Comparison of ENCODE assay signal across 8 mouse cellular contexts in the genomic region with DNA sequence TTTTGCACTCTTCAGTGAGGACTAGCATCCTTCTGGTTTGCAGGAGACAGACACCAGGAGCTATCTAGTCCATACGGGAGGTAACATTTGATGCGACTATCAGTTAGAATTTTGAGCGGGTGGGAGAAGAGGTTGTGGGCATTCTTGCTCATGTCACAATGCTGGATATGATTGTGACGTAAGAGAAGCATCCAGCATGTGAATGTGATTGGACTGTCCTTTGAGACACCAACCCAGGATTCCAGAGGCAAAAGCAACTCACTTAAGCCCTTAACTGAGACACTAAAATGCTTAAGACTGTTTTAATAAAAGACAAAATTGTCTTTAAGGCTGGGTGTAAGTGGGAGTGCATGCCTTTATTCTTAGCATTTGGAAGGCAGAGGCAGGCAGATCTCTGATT. TPM values are rescaled to one million over a fixed set of nuclear protein-coding genes. Genes with fewer than 3 reads are reported as not detected.
DNase-seq lines count a peak whose midpoint lies in the region; ATAC-seq and TF ChIP-seq lines count a peak whose summit lies in the region.

A gene (minus strand): TSS at position 101 of the 400 bp plus-strand sequence.

- no peak within 1 kb of the TSS for H3K4me3 ChIP-seq in midbrain, embryonic 15.5 days

- ATAC-seq in granulocyte monocyte progenitor cell, adult 5-6 weeks (replicated peaks; ENCODE audit: poor library complexity, severe bottlenecking): no peak
- ATAC-seq in midbrain, embryonic 15.5 days (replicated peaks): no peak

- no peak for TF ChIP-seq POLR2A in brain, embryonic 14.5 days (IDR thresholded peaks at IDR 0.05; ENCODE audit: borderline replicate concordance, extremely low read depth, insufficient read depth, insufficient read length, poor library complexity, severe bottlenecking)

- no peak within 1 kb of the TSS for H3K4me2 ChIP-seq in midbrain, embryonic 15.5 days

- no peak within 1 kb of the TSS for H3K9ac ChIP-seq in midbrain, embryonic 15.5 days

- no peaks in the 10 kb centered on the region for H3K9me3 ChIP-seq in midbrain, embryonic 15.5 days

- H3K4me1 ChIP-seq in midbrain, embryonic 15.5 days: no peaks in the 10 kb centered on the region

- 93% methylated on average over 4 of the region's 4 CpGs for WGBS in midbrain, embryonic 15.5 days

- H3K27me3 ChIP-seq in midbrain, embryonic 15.5 days (replicated peaks): no peaks in the 10 kb centered on the region

- H3K27ac ChIP-seq in midbrain, embryonic 15.5 days: no peak within 1 kb of the TSS

- H3K36me3 ChIP-seq in midbrain, embryonic 15.5 days (replicated peaks): no peaks in the 10 kb centered on the region

- TF ChIP-seq CTCF in brain, embryonic 14.5 days (IDR thresholded peaks at IDR 0.05; ENCODE audit: borderline replicate concordance, extremely low read depth, insufficient read depth, insufficient read length): no peak

- DNase-seq in layer of hippocampus, adult 18-20 months (ENCODE audit: low spot score in 2 of 2): no peak
- DNase-seq in layer of hippocampus, adult 11-12 months (ENCODE audit: low spot score): no peak
- DNase-seq in brain, embryonic 14.5 days (ENCODE audit: low read depth): no peak
- DNase-seq in layer of hippocampus, postnatal 10 days (ENCODE audit: low spot score in 2 of 2): no peak
- no peak for DNase-seq in retina, embryonic 14.5 days (ENCODE audit: low spot score)
- no peak for DNase-seq in ovary, postnatal 36 days (ENCODE audit: low spot score)

RNA-seq across cellular contexts. Expression of the gene that starts here (rescaled TPM):
- total RNA-seq in layer of hippocampus, adult 18-20 months (2021): 100 to 1,000 TPM in 1 of 2 experiments, 10 to 100 TPM in 1; 86.5 to 103 TPM
- polyA plus RNA-seq in brain, embryonic 14.5 days (2012; rRNA removed): 65.5 and 74.5 TPM in 2 replicates
- total RNA-seq in granulocyte monocyte progenitor cell, adult 5-6 weeks (2014; fragmentation: Nextera tagmentation): 59.5 and 62.9 TPM in 2 replicates
- total RNA-seq in granulocyte monocyte progenitor cell, adult 5-6 weeks (2017): 77.7 and 82.9 TPM in 2 replicates
- 100 to 1,000 TPM; 105 to 121 TPM for total RNA-seq in layer of hippocampus, postnatal 10 days (2021)
- polyA plus RNA-seq in midbrain, embryonic 15.5 days (2015; fragmentation: Nextera tagmentation; extraction: Ambion mirVana): 106 and 110 TPM in 2 replicates
